Mouse (Mus musculus) cortical plate, adult 2 months (tissue): ENCODE results near the gene Unc119.

Experiments used
- CTCF ChIP-seq: fragments of 200-500 bp; IDR thresholded peaks from 2 replicates; pipeline ENCODE4 v1.5.1; 2011; ENCODE audit warnings: mild to moderate bottlenecking, control low read depth, low read length; ENCODE audit not compliant: insufficient read depth; ENCODE audit errors: extremely low read depth
- POLR2A ChIP-seq: fragments of 200-500 bp; IDR thresholded peaks from 2 replicates; pipeline ENCODE4 v1.6.1; 2011; ENCODE audit warnings: mild to moderate bottlenecking, low read length, control low read depth; ENCODE audit not compliant: insufficient read depth; ENCODE audit errors: extremely low read depth

- TF ChIP-seq CTCF (no peak), POLR2A (no peak)
These were observed 29.6 kb upstream of the Unc119 start for GRCm38 (mm10) chr11:78313662-78314061.
